Mouse (Mus musculus): ENCODE data around the gene Ifitm3. TPM values are rescaled to one million over a fixed set of nuclear protein-coding genes. Genes with fewer than 3 reads are reported as not detected.
A peak's percentile ranks its signal among the peaks of the same experiment; 100 is the strongest.

The Ifitm3 gene
- polyA plus RNA-seq, 1 experiment from 2014 or later, result 26.0 TPM

- no peak overlapping the region for H3K9ac ChIP-seq
- peaks cover 18% of the 10 kb centered on the region for H3K4me1 ChIP-seq
- no peaks in the 10 kb centered on the region for H3K27me3 ChIP-seq
- peak; percentile 56; the same call in 1 of the 2 replicates for ATAC-seq (ENCODE audit: low FRiP score)
- WGBS, result 7% methylated on average over 20 of the region's 20 CpGs
- H3K27ac ChIP-seq, result no peak overlapping the region
- no peaks in the 10 kb centered on the region for H3K9me3 ChIP-seq (replicated peaks)
- H3K4me3 ChIP-seq, result no peak overlapping the region
- peak overlapping the region; percentile 16 for H3K4me2 ChIP-seq (replicated peaks)
- no peaks in the 10 kb centered on the region for H3K36me3 ChIP-seq
These were observed 1.5 kb downstream of the Ifitm3 start for GRCm38 (mm10) chr7:141008938-141009660.

DNA sequence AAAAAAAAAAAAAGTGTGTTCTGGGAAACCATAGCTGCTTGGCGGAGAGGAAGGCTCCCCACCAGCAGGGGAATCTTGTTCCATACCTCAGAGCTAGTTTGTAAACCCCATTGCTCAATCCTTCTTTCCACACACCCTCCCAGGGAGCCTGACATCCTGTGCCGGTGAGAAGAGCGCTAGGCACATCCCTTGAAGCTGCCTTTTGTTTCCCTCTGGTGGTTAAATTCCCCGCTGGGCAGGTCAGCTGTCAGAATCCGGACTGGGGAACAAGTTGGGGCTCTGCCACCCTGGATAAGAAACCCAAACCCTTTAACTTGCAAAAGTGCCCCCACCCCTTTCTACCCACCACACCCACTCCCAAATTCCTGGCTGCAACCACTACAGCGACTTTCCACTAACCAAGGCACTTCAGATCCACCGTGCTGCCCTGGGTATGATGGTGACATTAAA lies 2.2 kb downstream of the Ifitm3 start:
- Histone ChIP-seq H3K9ac (no peak overlapping the region), H3K27ac (no peak overlapping the region), H3K4me2 (replicated peaks) (peak overlapping the region; percentile 16; the same call in 1 of the 2 replicates), H3K4me3 (no peak overlapping the region), H3K4me1 (peaks cover 18% of the 10 kb centered on the region), H3K36me3 (no peaks in the 10 kb centered on the region), H3K27me3 (no peaks in the 10 kb centered on the region), H3K9me3 (replicated peaks) (no peaks in the 10 kb centered on the region)
- WGBS, result 3% methylated on average over 7 of the region's 7 CpGs
- no peak for ATAC-seq (ENCODE audit: low FRiP score)

GRCm38 (mm10) chr7:141006914-141007313 lies 3.7 kb downstream of the Ifitm3 start:
- H3K9me3 ChIP-seq (replicated peaks), result no peaks in the 10 kb centered on the region
- H3K36me3 ChIP-seq, result no peaks in the 10 kb centered on the region
- no peak for ATAC-seq (ENCODE audit: low FRiP score)
- H3K27me3 ChIP-seq, result no peaks in the 10 kb centered on the region
- H3K9ac ChIP-seq, result no peak overlapping the region
- no peak overlapping the region for H3K4me2 ChIP-seq (replicated peaks)
- H3K4me1 ChIP-seq, result peaks cover 18% of the 10 kb centered on the region
- no peak overlapping the region for H3K4me3 ChIP-seq
- H3K27ac ChIP-seq, result no peak overlapping the region
- WGBS, result 84% methylated on average over 5 of the region's 5 CpGs

- H3K4me1 ChIP-seq, result peaks cover 18% of the 10 kb centered on the region
- no peaks in the 10 kb centered on the region for H3K9me3 ChIP-seq (replicated peaks)
- no peaks in the 10 kb centered on the region for H3K36me3 ChIP-seq
- no peak overlapping the region for H3K9ac ChIP-seq
- WGBS, result 91% methylated on average over 6 of the region's 6 CpGs
- no peaks in the 10 kb centered on the region for H3K27me3 ChIP-seq
- no peak for ATAC-seq (ENCODE audit: low FRiP score)
- no peak overlapping the region for H3K4me2 ChIP-seq (replicated peaks)
- no peak overlapping the region for H3K27ac ChIP-seq
- no peak overlapping the region for H3K4me3 ChIP-seq
These were observed 4.1 kb downstream of the Ifitm3 start for GRCm38 (mm10) chr7:141006446-141006845.

- ATAC-seq (ENCODE audit: low FRiP score), result no peak
- Histone ChIP-seq H3K9me3 (replicated peaks) (no peaks in the 10 kb centered on the region), H3K27ac (no peak overlapping the region), H3K4me3 (no peak overlapping the region), H3K4me2 (replicated peaks) (no peak overlapping the region), H3K27me3 (no peaks in the 10 kb centered on the region), H3K4me1 (peaks cover 1% of the 10 kb centered on the region; the same call in 1 of the 2 replicates), H3K9ac (no peak overlapping the region), H3K36me3 (no peaks in the 10 kb centered on the region)
- 81% methylated on average over 5 of the region's 5 CpGs for WGBS
These were observed 7.1 kb downstream of the Ifitm3 start for GRCm38 (mm10) chr7:141003248-141004010.

DNA sequence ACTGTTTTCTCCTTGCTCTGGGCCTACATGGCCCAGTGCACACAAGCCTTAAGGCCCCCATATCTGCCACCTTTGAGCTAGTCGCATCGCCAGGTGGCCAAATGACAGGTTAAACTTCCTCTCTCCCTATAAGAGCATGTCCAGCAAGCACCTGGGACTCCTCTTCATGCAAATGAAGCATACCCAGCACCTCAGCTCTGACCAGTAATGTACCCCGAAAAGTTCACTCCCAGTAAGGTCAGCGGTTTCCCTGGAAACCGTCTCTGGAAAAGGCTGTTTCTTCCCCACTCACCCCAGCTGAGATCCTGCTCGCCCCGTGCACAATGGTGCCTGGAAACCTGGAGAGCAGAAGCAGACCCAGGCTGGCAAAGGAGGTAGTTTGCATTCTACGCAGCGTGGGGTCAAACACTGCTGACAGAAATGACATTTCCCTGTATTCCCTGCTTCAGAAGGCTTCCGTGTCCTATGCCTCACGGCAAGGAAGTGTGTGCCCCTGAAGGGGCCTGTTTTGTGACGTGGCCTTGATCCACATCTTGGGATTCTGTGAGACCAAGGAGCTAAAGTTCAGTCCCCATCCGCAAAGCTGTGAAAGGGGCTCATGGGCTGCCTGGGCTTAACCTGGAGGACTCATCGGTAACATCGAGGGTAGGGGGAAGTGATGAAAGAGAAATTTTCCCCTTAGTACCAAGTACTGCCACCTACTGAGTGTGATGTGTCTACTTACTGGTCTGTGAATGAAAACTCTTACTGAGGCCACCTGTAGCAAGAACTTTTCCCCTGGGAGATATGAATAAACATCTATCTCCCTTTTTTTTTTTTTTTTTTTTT lies 9.5 kb downstream of the Ifitm3 start:
- Histone ChIP-seq H3K9ac (no peak overlapping the region), H3K9me3 (replicated peaks) (no peaks in the 10 kb centered on the region), H3K27me3 (no peaks in the 10 kb centered on the region), H3K4me2 (replicated peaks) (no peak overlapping the region), H3K4me1 (no peaks in the 10 kb centered on the region), H3K27ac (no peak overlapping the region), H3K36me3 (no peaks in the 10 kb centered on the region), H3K4me3 (no peak overlapping the region)
- ATAC-seq (ENCODE audit: low FRiP score), result no peak
- 70% methylated on average over 15 of the region's 15 CpGs for WGBS

DNA sequence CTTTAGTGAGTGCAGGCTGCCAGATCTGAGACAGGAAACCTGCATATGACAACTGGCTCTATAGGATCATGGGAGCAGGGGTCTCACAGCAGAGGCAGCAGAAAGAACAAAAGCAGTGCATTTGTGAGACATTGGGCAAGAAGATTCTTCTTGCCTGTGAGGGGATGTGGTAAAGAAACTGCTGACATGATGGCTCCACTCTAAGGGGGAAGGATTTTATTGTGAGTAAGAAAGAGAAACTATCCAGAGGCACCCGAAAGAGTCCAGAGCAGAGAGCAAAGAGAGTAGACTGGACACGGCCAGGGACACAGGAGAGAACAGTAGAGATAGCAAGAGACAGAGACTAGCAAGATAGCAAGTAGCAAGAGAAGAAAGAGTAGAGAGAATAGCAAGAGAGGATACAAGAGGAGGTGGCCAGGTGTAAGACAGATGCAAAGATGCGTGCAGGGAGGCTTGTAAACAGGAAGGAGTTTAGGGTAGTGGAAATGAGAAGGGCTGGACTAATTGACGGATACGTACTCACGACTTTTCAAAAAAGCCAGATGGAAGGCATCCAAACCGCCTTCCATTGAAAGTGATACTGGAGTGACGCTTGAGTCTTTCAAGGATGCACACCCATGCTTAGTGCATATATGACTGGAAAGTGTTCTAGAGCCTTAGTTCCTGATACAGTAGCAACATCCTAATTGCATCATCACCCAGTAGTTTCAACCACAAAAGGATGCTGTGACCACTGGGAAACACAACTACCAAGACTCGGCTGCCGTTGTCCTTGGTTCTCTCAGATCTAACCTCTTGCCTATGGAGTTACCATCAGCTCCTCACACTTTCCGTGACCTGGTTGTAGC lies 11.5 kb downstream of the Ifitm3 start:
- no peak overlapping the region for H3K4me2 ChIP-seq (replicated peaks)
- no peaks in the 10 kb centered on the region for H3K9me3 ChIP-seq (replicated peaks)
- no peak overlapping the region for H3K27ac ChIP-seq
- no peak overlapping the region for H3K4me3 ChIP-seq
- no peak for ATAC-seq (ENCODE audit: low FRiP score)
- no peak overlapping the region for H3K9ac ChIP-seq
- no peaks in the 10 kb centered on the region for H3K27me3 ChIP-seq
- H3K4me1 ChIP-seq, result no peaks in the 10 kb centered on the region
- H3K36me3 ChIP-seq, result no peaks in the 10 kb centered on the region
- 92% methylated on average over 11 of the region's 11 CpGs for WGBS

- H3K4me3 ChIP-seq, result no peak overlapping the region
- H3K27ac ChIP-seq, result no peak overlapping the region
- WGBS, result 57% methylated on average over 1 of the region's 1 CpGs
- H3K27me3 ChIP-seq, result no peaks in the 10 kb centered on the region
- H3K9ac ChIP-seq, result no peak overlapping the region
- H3K36me3 ChIP-seq, result no peaks in the 10 kb centered on the region
- ATAC-seq (ENCODE audit: low FRiP score), result no peak
- no peaks in the 10 kb centered on the region for H3K9me3 ChIP-seq (replicated peaks)
- H3K4me2 ChIP-seq (replicated peaks), result no peak overlapping the region
- no peaks in the 10 kb centered on the region for H3K4me1 ChIP-seq
These were observed 12.8 kb downstream of the Ifitm3 start for GRCm38 (mm10) chr7:140997817-140998216.

DNA sequence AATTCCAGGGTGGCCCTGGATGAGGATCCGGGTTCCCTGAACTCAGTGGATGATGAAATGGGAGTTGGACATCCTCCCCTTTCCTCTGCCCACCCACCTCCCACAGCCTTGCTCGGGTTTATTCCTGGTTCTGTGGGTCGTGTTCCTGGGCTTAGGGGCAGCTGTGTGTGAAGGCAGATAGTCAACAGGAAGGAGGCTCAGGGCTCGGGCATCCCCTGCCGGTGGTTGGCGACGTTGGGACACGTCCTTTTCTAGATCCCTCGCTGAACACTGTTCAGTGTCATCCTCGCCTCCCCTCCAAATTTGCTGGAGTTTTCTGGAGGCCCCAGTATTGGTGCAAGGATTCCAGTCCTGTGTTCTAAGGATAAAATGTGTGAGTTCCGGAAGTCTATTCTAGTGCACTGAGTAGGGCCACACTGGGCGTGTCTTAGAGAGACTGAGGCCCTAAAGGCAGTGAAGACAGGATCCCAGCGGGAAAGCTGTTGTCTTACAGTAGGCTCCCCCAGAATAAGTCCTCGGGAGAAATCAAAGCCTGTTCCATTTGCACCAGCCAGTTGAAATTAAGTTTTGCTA lies 19.4 kb downstream of the Ifitm3 start:
- H3K4me1 ChIP-seq, result no peaks in the 10 kb centered on the region
- no peak overlapping the region for H3K4me2 ChIP-seq (replicated peaks)
- H3K36me3 ChIP-seq, result no peaks in the 10 kb centered on the region
- H3K9me3 ChIP-seq (replicated peaks), result no peaks in the 10 kb centered on the region
- ATAC-seq (ENCODE audit: low FRiP score), result no peak
- H3K4me3 ChIP-seq, result no peak overlapping the region
- H3K9ac ChIP-seq, result no peak overlapping the region
- no peak overlapping the region for H3K27ac ChIP-seq
- 84% methylated on average over 14 of the region's 14 CpGs for WGBS
- no peaks in the 10 kb centered on the region for H3K27me3 ChIP-seq

DNA sequence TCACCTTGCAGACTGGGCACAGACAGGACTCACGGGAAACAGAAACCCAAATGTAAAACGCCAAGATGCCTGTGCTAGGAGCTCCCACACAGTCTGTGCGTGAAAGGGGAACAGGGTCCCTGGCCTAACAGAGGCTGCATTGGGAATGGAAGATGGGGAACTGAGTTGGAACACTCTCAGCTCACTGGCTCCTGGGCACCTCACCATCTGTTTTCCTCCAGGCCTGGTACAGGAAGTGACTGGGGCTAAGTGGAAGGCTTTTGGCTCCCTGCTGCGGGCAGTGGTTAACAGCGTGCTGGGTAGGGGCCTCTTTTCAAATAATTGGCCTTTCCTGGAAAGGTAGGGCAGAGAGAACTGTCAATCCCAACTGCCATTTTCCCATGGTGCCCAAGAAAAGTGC lies 19.9 kb downstream of the Ifitm3 start:
- Histone ChIP-seq H3K9ac (no peak overlapping the region), H3K27me3 (no peaks in the 10 kb centered on the region), H3K27ac (no peak overlapping the region), H3K9me3 (replicated peaks) (no peaks in the 10 kb centered on the region), H3K4me1 (no peaks in the 10 kb centered on the region), H3K4me2 (replicated peaks) (no peak overlapping the region), H3K36me3 (no peaks in the 10 kb centered on the region), H3K4me3 (no peak overlapping the region)
- ATAC-seq (ENCODE audit: low FRiP score), result no peak
- 72% methylated on average over 5 of the region's 5 CpGs for WGBS

DNA sequence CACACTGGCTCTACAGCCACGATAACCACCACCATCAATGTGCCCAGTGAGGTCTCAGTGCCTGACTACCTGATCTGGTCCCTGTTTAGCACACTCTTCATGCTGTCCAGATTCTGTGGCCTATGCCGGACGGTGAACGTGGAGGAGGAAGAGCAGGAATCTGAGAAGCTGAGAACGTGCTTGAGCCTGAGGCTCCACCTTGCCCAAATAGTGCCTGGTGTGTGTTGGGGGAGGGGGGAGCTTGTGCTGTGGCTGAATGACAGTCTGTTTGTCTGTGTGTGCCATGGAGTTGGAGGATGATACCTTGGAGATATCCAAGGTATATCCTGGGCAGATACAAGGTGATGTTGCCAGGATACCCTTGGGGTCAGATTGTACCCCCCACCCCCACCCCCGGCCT lies 20.4 kb downstream of the Ifitm3 start:
- H3K27ac ChIP-seq, result no peak overlapping the region
- no peak overlapping the region for H3K9ac ChIP-seq
- H3K4me3 ChIP-seq, result no peak overlapping the region
- ATAC-seq (ENCODE audit: low FRiP score), result no peak
- no peak overlapping the region for H3K4me2 ChIP-seq (replicated peaks)
- no peaks in the 10 kb centered on the region for H3K9me3 ChIP-seq (replicated peaks)
- WGBS, result 73% methylated on average over 6 of the region's 6 CpGs
- H3K4me1 ChIP-seq, result no peaks in the 10 kb centered on the region
- no peaks in the 10 kb centered on the region for H3K27me3 ChIP-seq
- no peaks in the 10 kb centered on the region for H3K36me3 ChIP-seq

All from hindbrain, embryonic 12.5 days (tissue).